Mouse (Mus musculus) frontal cortex, postnatal 10 days (tissue): ENCODE results near the gene Per1.
A peak's percentile ranks its signal among the peaks of the same experiment; 100 is the strongest.

Experiments
- DNase-seq, 2 experiments: peaks; one replicate each; pipeline ENCODE4 v3.0.0; 2022; ENCODE audit warnings: low spot score in 2 of 2, mixed read lengths in 1 of 2

The Per1 gene

GRCm38 (mm10) chr11:69114621-69115020 is 19.6 kb downstream of the Per1 start:
- DNase-seq, result no peak

GRCm38 (mm10) chr11:69116843-69117242 is 21.8 kb downstream of the Per1 start:
- DNase-seq, result no peak

GRCm38 (mm10) chr11:69117737-69118695 is 23.0 kb downstream of the Per1 start:
- peak in 1 of 2 experiments; percentile 62 for DNase-seq

- DNase-seq, result peak; percentile 48 to 84
Observed at GRCm38 (mm10) chr11:69118765-69119164, 23.7 kb downstream of the Per1 start.

- no peak for DNase-seq
Observed at GRCm38 (mm10) chr11:69119446-69120155, 24.6 kb downstream of the Per1 start.

GRCm38 (mm10) chr11:69120221-69121000 is 25.4 kb downstream of the Per1 start, which contains the start of gene Hes7:
Hes7 (plus strand) TSS chr11:69120404.
- no peak for DNase-seq

- DNase-seq, result no peak
Observed at GRCm38 (mm10) chr11:69121001-69121740, 26.2 kb downstream of the Per1 start.

- DNase-seq, result peak in 1 of 2 experiments; percentile 47
Observed at GRCm38 (mm10) chr11:69121741-69122335, 26.8 kb downstream of the Per1 start.

GRCm38 (mm10) chr11:69122336-69122951 is 27.4 kb downstream of the Per1 start, which contains the start of gene 9130213A22Rik:
9130213A22Rik (minus strand) TSS chr11:69122589.
- DNase-seq, result peak; percentile 82 to 89

GRCm38 (mm10) chr11:69123056-69123692 is 28.2 kb downstream of the Per1 start:
- DNase-seq, result peak; percentile 86 to 90

GRCm38 (mm10) chr11:69123693-69124497 is 28.9 kb downstream of the Per1 start:
- DNase-seq, result peak; percentile 78 to 90

GRCm38 (mm10) chr11:69124498-69124847 is 29.5 kb downstream of the Per1 start:
- DNase-seq, result peak in 1 of 2 experiments; percentile 55

GRCm38 (mm10) chr11:69125041-69125851 is 30.2 kb downstream of the Per1 start:
- DNase-seq, result peak in 1 of 2 experiments; percentile 78

GRCm38 (mm10) chr11:69125852-69125918 is 30.7 kb downstream of the Per1 start, which contains the start of gene Aloxe3:
Aloxe3 (plus strand) TSS chr11:69125896.
- no peak for DNase-seq

- DNase-seq, result no peak
Observed at GRCm38 (mm10) chr11:69125919-69126705, 31.1 kb downstream of the Per1 start.

GRCm38 (mm10) chr11:69126706-69127095 is 31.7 kb downstream of the Per1 start:
- DNase-seq, result no peak

GRCm38 (mm10) chr11:69128426-69129122 is 33.6 kb downstream of the Per1 start:
- DNase-seq, result no peak
